Mouse (Mus musculus): ENCODE measurements around the gene Slc39a3. TPM values are rescaled to one million over a fixed set of nuclear protein-coding genes. Genes with fewer than 3 reads are reported as not detected.

Gene Slc39a3
- polyA plus RNA-seq, 1 experiment from 2014 or later = 15.7 TPM

DNA sequence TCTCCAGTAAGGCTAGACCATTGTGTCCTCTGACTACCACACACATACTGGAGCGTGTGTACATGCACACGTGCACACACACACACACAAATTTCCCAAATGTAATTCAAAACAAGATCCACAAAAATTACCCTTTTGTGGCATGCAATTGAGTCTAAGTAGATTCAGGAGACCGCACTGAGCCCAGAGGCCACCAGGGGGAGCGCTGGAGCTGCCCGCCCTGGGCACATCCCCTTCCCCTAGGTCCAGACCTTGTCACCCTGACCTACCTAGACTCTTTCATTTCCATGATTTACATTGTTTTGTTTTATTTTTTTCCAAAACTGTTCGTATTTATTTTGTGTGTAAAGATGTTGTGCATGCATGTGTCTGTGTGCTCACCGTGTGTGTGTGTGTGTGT lies 20.6 kb downstream of the Slc39a3 start:
- no peaks in the 10 kb centered on the region for H3K9me3 ChIP-seq
- H3K36me3 ChIP-seq (replicated peaks) = no peaks in the 10 kb centered on the region
- 6% methylated on average over 7 of the region's 7 CpGs for WGBS
- H3K27ac ChIP-seq = no peak overlapping the region
- peak; percentile 52 for DNase-seq (ENCODE audit: extremely low spot score, low spot score)
- no peak overlapping the region for H3K4me3 ChIP-seq
- peaks cover 15% of the 10 kb centered on the region for H3K4me1 ChIP-seq
- peaks cover 33% of the 10 kb centered on the region for H3K27me3 ChIP-seq (ENCODE audit: poor library complexity, severe bottlenecking)

DNA sequence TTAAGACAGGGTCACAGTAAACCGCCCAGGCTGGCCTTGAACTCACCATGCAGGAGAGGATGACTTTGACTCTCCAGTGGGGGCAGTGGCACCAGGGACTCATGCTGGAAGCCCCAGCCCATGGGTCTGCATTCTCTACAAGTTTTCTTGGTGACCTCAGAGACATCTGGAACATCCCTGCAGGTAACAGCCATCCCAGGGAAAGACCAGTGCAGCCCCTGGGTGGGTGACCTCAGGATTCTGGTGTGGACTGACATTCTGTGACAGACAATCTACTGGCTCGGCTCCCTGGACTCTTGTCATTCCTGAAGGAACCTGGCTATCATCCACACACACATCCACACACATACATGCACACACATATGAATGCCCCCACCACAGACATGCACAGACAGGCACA lies 21.6 kb downstream of the Slc39a3 start:
- no peaks in the 10 kb centered on the region for H3K36me3 ChIP-seq (replicated peaks)
- 87% methylated on average over 2 of the region's 2 CpGs for WGBS
- peaks cover 23% of the 10 kb centered on the region for H3K27me3 ChIP-seq (ENCODE audit: poor library complexity, severe bottlenecking)
- peaks cover 15% of the 10 kb centered on the region for H3K4me1 ChIP-seq
- H3K9me3 ChIP-seq = no peaks in the 10 kb centered on the region
- no peak overlapping the region for H3K27ac ChIP-seq
- no peak for DNase-seq (ENCODE audit: extremely low spot score, low spot score)
- H3K4me3 ChIP-seq = no peak overlapping the region

DNA sequence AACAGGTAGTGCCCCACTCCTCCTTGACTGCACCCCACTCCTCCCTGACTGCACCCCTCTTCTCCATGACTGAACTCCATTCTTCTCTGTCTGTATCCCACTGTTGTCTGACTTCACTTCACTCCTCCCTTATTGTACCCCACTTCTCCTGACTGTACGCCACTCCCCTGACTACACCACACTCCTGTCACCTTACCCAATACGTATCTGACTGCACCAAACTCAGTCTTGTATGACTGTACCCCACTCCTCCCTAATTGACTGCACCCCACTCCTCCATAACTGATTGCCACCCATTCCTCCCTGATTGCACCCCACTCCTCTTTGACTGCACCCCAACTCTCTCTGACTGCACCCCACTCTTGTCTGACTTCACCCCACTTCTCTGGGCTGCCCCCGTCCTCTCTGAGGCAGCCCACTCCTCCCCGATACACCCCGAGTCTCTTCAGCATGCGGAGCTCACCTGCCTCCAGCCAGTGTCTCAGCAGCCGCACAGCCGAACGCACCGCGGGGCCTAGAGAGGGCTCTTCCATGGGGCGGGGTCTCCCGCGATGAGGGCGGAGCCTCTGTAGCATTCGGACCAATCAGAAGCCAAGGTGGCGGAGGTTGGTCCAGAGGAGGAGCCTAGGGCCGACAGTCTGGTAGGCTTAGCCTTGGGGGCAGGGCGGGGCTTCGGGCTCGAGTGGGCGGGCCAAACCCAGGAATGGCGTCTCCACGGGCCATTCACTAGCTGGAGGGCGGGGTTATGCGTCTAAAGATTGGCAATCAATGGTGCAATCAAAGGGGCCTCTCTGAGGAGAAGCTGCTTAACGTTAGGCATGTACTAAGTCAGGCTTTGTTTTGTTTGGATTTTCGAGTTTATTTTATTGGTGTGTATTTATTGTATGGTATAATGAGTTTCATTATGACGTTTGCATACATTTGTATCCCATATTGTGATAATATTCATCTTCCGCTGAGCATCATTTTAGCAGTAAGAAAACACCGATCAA lies 22.5 kb downstream of the Slc39a3 start, which contains the start of gene Gng7:
Gene Gng7 (minus strand): TSS at position 553 of the 992 bp plus-strand sequence.
- Histone ChIP-seq H3K36me3 (replicated peaks) (no peaks in the 10 kb centered on the region), H3K27ac (peak within 1 kb of the TSS; percentile 74), H3K4me1 (peaks cover 15% of the 10 kb centered on the region), H3K4me3 (peak within 1 kb of the TSS; percentile 53), H3K27me3 (ENCODE audit: poor library complexity, severe bottlenecking) (peaks cover 14% of the 10 kb centered on the region), H3K9me3 (no peaks in the 10 kb centered on the region)
- 10% methylated on average over 31 of the region's 31 CpGs for WGBS
- peak; percentile 99 for DNase-seq (ENCODE audit: extremely low spot score, low spot score)

DNA sequence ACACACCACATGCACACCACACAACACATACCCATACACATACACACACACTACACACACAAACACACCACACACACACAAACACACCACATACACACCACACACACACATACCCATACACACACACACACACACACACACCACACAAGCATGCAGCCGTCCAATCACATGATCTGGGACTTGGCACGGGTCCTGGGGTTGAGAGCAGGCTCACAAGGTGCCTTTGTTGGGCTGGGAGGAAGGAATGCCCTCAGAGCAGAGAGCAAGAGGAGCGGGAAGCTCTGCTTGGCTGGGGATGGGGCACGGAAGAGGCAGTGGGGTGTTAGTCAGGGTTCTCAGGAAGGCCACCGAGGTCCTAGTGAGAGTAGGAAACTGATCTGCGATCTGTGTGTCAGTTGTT lies 26.4 kb downstream of the Slc39a3 start:
- Histone ChIP-seq H3K27me3 (ENCODE audit: poor library complexity, severe bottlenecking) (peaks cover 11% of the 10 kb centered on the region), H3K27ac (no peak overlapping the region), H3K4me3 (no peak overlapping the region), H3K4me1 (peaks cover 15% of the 10 kb centered on the region), H3K9me3 (no peaks in the 10 kb centered on the region), H3K36me3 (replicated peaks) (no peaks in the 10 kb centered on the region)
- 76% methylated on average over 6 of the region's 6 CpGs for WGBS
- DNase-seq (ENCODE audit: extremely low spot score, low spot score) = no peak

DNA sequence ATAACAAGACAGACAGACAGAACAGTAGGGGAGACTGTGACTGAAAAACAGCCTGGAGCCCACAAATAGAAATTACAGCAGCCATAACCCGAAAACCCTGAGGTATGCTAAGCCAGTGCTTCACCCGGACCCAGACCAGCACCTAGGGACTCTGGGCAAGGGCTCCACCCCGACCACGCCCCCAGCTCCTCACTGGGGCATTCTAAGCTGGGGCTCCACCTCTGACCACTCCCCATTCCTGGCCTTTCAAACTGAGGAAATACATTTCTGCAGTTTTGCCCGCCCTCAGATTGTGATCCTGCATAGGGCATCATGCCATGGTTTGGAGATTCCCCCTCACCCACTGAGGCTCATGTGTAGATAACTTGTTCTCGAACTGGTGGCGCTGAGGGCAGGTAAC lies 30.0 kb downstream of the Slc39a3 start:
- no peaks in the 10 kb centered on the region for H3K9me3 ChIP-seq
- 0 out of 2 replicates have a peak, but pooled peaks cover 3% of the 10 kb centered on the region for H3K4me1 ChIP-seq
- no peak overlapping the region for H3K27ac ChIP-seq
- H3K36me3 ChIP-seq (replicated peaks) = no peaks in the 10 kb centered on the region
- DNase-seq (ENCODE audit: extremely low spot score, low spot score) = no peak
- H3K4me3 ChIP-seq = no peak overlapping the region
- WGBS = 35% methylated on average over 7 of the region's 7 CpGs
- no peaks in the 10 kb centered on the region for H3K27me3 ChIP-seq (ENCODE audit: poor library complexity, severe bottlenecking)

DNA sequence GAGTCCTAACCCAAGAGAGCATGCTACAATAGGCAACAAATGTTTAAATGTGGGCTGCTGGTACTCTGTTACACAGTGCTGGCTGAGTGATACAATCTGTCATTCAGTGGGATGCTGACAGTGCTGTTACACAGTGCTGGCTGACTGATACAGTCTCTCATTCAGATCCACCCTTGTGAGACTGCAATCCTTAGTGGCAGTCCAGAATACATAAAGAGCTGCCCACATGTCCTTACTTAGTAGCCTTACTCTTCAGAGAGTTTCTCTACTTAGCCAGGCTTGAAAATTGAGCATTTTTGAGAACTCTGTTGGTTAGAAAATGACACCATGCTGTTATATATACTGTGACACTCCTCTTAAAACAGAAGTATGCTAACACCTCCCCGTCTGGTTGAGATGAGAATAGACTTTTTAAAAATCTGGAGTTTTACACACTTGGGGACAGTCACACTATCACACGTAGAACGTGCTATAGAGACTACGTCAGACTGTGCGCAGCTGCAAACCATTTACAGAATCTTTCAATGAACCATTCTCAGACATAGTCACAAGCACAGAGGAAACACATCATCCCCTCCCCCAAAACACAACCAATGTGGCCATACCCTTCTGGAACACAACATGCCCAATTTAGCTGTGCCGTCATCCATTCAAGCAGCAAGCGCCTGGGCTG lies 31.1 kb downstream of the Slc39a3 start:
- Histone ChIP-seq H3K36me3 (replicated peaks) (no peaks in the 10 kb centered on the region), H3K27ac (no peak overlapping the region), H3K9me3 (no peaks in the 10 kb centered on the region), H3K4me3 (no peak overlapping the region), H3K27me3 (ENCODE audit: poor library complexity, severe bottlenecking) (no peaks in the 10 kb centered on the region), H3K4me1 (peaks cover 12% of the 10 kb centered on the region)
- no peak for DNase-seq (ENCODE audit: extremely low spot score, low spot score)
- 93% methylated on average over 7 of the region's 7 CpGs for WGBS

DNA sequence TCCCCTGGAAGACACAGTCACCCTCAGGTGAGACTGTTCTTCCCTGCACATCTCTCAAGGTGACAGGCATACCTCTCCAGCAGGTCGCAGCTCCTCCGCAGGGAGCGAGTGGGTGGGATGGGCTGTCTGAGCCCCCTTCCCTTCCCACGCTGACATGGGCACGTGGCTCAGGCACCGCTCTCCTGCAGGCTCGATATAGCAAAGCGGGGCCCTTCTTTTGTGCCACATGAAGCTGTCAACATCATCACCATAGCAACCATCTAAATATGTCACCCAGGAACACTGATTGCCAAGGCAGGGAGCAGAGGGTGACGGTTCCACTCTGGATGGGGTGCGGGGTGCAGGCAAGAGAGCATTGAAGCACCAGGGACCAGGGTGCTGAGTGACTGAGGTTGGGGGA lies 36.1 kb downstream of the Slc39a3 start:
- WGBS = 62% methylated on average over 10 of the region's 10 CpGs
- H3K4me3 ChIP-seq = no peak overlapping the region
- H3K4me1 ChIP-seq = peaks cover 41% of the 10 kb centered on the region
- peaks cover 19% of the 10 kb centered on the region for H3K27me3 ChIP-seq (ENCODE audit: poor library complexity, severe bottlenecking)
- H3K9me3 ChIP-seq = no peaks in the 10 kb centered on the region
- H3K27ac ChIP-seq = no peak overlapping the region
- H3K36me3 ChIP-seq (replicated peaks) = no peaks in the 10 kb centered on the region
- DNase-seq (ENCODE audit: extremely low spot score, low spot score) = no peak

DNA sequence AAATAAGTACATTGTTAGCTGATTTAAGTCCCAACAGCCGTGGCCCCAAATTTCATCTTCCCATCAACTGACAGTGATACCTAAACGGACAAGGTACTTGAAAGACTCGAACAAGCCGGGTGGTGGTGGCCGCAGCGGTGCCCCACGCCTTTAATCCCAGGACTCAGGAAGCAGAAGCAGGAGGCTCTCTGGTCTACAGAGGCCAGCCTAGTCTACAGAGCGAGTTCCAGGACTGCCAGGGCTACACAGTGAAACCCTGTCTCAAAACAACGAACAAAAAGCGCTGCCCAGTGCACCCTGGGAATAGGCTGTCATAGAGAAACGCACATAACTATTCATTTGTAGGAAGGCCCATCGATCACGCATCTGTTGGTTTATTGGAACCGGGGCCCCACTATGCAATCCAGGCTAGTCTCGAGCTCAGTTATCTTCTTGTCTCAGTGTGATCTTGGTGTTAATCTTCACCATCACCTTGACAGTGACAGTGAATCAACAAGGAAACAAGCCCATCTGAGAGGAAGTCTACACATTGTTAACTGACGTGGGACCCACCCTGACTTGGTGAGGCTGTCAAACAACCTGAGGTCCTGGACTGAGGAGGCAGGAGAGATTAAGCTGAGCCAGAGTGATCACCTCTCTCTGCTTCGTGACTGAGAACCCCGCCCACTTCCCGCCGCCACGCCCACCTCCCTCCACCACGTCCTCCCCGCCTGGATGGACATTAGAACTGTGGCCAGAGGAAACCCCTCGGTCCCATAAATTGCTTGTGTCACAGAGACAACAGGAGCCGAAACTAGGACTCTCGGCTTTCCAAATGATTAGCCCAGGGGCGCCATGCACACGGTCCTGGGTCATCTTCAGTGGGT lies 36.8 kb downstream of the Slc39a3 start:
- DNase-seq (ENCODE audit: extremely low spot score, low spot score) = no peak
- Histone ChIP-seq H3K27ac (no peak overlapping the region), H3K36me3 (replicated peaks) (no peaks in the 10 kb centered on the region), H3K4me3 (peak overlapping the region; percentile 29), H3K4me1 (peaks cover 41% of the 10 kb centered on the region), H3K27me3 (ENCODE audit: poor library complexity, severe bottlenecking) (peaks cover 19% of the 10 kb centered on the region), H3K9me3 (no peaks in the 10 kb centered on the region)
- WGBS = 53% methylated on average over 28 of the region's 28 CpGs

DNA sequence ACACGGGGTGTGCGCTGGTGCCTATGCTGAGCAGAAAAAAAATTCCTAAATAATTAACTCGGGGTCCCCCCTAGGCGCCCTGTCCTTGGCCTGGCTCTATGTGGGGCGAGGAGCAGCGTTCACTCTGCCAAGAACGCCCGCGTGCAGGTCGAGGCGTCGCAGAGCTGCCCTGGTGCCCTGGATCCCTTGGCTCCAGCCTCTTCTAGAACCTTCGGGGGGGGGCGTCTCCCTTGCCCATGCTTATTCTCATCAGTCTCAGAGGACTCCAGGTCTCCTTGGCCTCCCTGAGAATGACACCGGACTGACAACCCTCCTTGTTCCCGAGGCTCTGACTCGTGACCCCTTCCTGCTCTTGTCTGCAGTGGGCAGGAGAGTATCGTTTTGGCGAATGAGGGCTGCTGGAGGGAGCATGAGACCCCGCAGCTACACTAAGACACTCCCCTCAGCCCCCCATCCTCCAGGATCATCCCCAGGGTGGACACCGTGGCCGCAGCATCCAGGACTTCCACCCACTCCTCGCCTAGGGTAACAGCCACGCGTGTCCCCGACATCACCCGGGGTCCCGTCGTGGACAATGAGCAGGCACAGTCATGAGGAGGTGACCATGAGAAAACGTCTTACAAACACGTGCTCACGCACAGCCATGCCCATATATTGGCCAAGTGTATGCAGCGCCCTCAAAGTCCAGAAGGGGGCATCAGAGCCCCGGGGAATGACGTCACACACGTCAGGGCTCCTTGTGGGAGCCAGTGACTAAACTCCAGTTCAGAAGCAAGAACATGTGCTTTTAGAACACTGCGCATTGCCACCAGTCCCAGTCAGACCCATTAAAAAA lies 37.6 kb downstream of the Slc39a3 start:
- Histone ChIP-seq H3K4me1 (peaks cover 47% of the 10 kb centered on the region), H3K9me3 (no peaks in the 10 kb centered on the region), H3K4me3 (peak overlapping the region; percentile 29), H3K36me3 (replicated peaks) (no peaks in the 10 kb centered on the region), H3K27ac (peak overlapping the region; percentile 72), H3K27me3 (ENCODE audit: poor library complexity, severe bottlenecking) (peaks cover 25% of the 10 kb centered on the region)
- WGBS = 34% methylated on average over 37 of the region's 37 CpGs
- DNase-seq (ENCODE audit: extremely low spot score, low spot score) = peak; percentile 87

DNA sequence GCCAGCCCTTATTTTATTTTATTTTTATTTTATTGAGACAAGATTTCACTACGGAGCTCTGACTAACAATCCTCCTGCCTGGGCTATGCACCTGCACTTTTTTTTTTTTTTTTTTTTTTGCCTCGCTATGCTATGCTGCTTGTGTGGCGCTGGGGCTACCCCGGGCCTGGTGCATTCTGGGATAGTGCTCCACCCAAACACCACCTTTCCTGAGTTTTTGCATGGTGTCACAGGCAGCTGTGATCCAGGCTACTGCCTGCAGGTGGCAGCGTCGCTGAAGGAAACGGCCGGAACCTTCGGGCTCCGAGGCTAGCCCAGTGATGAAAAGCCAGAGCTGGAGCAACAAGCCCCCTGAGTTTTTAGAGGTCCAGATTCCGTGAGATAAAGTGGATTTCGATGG lies 38.4 kb downstream of the Slc39a3 start:
- H3K27ac ChIP-seq = no peak overlapping the region
- DNase-seq (ENCODE audit: extremely low spot score, low spot score) = peak; percentile 65
- H3K36me3 ChIP-seq (replicated peaks) = no peaks in the 10 kb centered on the region
- whole genome bisulfite sequencing = 22% methylated on average over 12 of the region's 12 CpGs
- no peak overlapping the region for H3K4me3 ChIP-seq
- peaks cover 31% of the 10 kb centered on the region for H3K27me3 ChIP-seq (ENCODE audit: poor library complexity, severe bottlenecking)
- peaks cover 48% of the 10 kb centered on the region for H3K4me1 ChIP-seq
- H3K9me3 ChIP-seq = no peaks in the 10 kb centered on the region

DNA sequence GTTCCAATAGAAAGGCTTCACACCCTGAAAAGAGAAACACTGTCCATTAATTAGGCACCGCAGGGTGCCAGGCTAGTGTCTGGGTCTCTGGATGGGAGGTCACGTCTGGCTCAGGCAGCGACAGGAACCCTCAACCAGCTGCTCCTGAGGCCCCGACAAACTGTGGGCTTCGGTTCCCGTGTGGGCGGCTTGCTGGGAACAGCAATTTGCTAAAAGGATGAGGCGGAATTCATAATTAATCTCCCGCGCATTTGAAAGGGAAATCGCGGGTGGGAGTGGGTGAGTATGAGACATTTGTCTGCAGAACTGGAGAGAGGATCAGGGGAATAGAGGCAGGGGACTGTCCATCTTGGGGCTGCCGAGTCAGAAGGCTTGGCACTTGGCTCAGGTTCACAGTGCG lies 39.2 kb downstream of the Slc39a3 start:
- Histone ChIP-seq H3K27ac (no peak overlapping the region), H3K4me3 (no peak overlapping the region), H3K27me3 (ENCODE audit: poor library complexity, severe bottlenecking) (peaks cover 39% of the 10 kb centered on the region), H3K4me1 (peaks cover 53% of the 10 kb centered on the region), H3K36me3 (replicated peaks) (no peaks in the 10 kb centered on the region), H3K9me3 (no peaks in the 10 kb centered on the region)
- DNase-seq (ENCODE audit: extremely low spot score, low spot score) = no peak
- WGBS = 48% methylated on average over 14 of the region's 14 CpGs

DNA sequence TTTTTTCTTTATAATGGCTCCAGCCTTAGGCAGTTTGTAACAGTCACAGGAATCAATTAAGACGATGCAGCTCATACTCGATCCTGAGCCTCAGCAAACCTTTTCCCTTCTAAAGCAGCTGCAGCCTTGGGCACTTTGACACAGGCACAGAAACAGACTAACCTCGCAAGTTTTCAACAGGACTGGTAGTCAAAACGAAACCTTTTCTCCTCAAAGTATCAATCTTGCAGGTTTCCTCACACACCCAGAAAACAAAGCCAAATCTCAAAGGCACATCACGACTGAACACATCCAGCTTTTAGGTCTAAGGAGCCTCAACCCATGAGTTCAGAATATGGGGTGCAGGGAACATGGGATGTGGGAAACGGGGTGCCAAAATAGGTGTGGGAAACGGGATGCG lies 39.9 kb downstream of the Slc39a3 start:
- Histone ChIP-seq H3K36me3 (replicated peaks) (no peaks in the 10 kb centered on the region), H3K27ac (no peak overlapping the region), H3K4me3 (no peak overlapping the region), H3K9me3 (no peaks in the 10 kb centered on the region), H3K4me1 (peaks cover 51% of the 10 kb centered on the region), H3K27me3 (ENCODE audit: poor library complexity, severe bottlenecking) (peaks cover 46% of the 10 kb centered on the region)
- 86% methylated on average over 8 of the region's 8 CpGs for WGBS
- no peak for DNase-seq (ENCODE audit: extremely low spot score, low spot score)
